8 mouse cellular contexts compared by ENCODE assay signal in the genomic region with DNA sequence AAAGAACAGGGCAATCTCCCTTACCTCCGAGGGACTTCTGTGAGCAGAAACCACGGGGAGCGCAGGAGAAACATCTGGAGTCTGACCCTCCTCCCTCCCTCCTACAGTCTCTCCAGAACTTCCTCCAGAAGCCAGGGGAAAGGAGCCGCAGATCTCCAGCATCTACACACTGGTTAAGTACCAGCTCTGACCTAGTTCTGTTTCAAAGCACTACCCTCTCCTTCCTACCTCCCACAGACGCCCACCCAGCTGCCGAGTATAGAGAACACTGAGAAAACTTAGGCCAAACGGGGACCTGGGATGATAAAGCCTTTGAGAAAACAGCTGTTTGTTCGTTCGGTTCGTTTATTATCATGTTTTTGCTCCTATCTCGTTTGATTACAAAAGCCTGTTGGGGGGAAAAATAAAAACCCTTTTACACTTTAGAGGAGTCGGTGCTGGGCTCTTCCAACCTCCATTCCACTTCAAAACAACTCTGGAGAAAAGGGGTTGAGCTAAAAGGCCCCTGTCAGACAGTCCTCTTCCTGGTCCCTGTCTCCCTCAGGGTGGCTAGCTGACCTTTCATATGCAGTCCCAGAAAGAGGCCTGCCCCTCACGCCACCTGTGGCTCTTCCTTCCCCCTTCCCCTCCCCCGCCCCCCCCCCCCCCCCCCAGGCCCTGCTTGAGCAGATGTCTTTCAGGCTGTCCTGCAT.
DNase-seq lines count a peak whose midpoint lies in the region; ATAC-seq lines count a peak whose summit lies in the region.
"Had no signal": no experiment of that assay in that cellular context is flagged by ENCODE, and none has a peak within 500 bp of the region (broad histone marks: within the 10 kb centered on the region; RNA-seq: fewer than 3 reads in every experiment).

No protein-coding gene starts in this region.

- no peak; the same call in 1 of the 2 replicates for ATAC-seq in lung, embryonic 15.5 days (ENCODE audit: borderline replicate concordance, extremely low read depth, low FRiP score, low TSS enrichment)

- H3K36me3 ChIP-seq in lung, embryonic 15.5 days = no peaks in the 10 kb centered on the region
- no peaks in the 10 kb centered on the region for H3K36me3 ChIP-seq in limb, embryonic 10.5 days

- H3K4me2 ChIP-seq in lung, embryonic 15.5 days = peak overlapping the region; percentile 19; the same call in 1 of the 2 replicates

- WGBS in lung, embryonic 15.5 days = 21% methylated on average over 13 of the region's 14 CpGs
- WGBS in limb, embryonic 10.5 days = 14% methylated on average over 13 of the region's 14 CpGs

- peak overlapping the region; percentile 59 for H3K27ac ChIP-seq in lung, embryonic 15.5 days
- H3K27ac ChIP-seq in limb, embryonic 10.5 days = 0 out of 2 replicates have a peak overlapping the region, but pooled peaks have one; percentile 25
- H3K27ac ChIP-seq: liver, embryonic 14.5 days had no signal

- H3K27me3 ChIP-seq in lung, embryonic 15.5 days = no peaks in the 10 kb centered on the region
- no peaks in the 10 kb centered on the region for H3K27me3 ChIP-seq in limb, embryonic 10.5 days (ENCODE audit: low read depth, poor library complexity, severe bottlenecking)

- H3K9ac ChIP-seq in lung, embryonic 15.5 days = no peak overlapping the region
- H3K9ac ChIP-seq: liver, embryonic 14.5 days had no signal

- peaks cover 23% of the 10 kb centered on the region for H3K4me1 ChIP-seq in lung, embryonic 15.5 days
- H3K4me1 ChIP-seq in limb, embryonic 10.5 days = peaks cover 24% of the 10 kb centered on the region

- no peaks in the 10 kb centered on the region for H3K9me3 ChIP-seq in lung, embryonic 15.5 days
- no peaks in the 10 kb centered on the region for H3K9me3 ChIP-seq in limb, embryonic 10.5 days (replicated peaks)

- DNase-seq in lung, postnatal 10 days = no peak
- DNase-seq in heart, adult 9 months (ENCODE audit: low spot score in 2 of 2) = peak; percentile 28 to 35
- no peak for DNase-seq in limb, embryonic 10.5 days (ENCODE audit: low spot score)
- DNase-seq in telencephalon, adult 2 months (ENCODE audit: low read depth, low spot score) = peak; percentile 54
- DNase-seq in cerebellum, postnatal 4 days (ENCODE audit: low spot score in 2 of 2) = no peak
- DNase-seq in adrenal gland, adult 8-10 months = no peak

- H3K4me3 ChIP-seq in lung, embryonic 15.5 days = no peak overlapping the region
- H3K4me3 ChIP-seq in limb, embryonic 10.5 days = no peak overlapping the region

Comparison
In these comparisons a context has a peak if more than half of its experiments do, and no peak if none do; other contexts are left out.
1. DNase-seq: peak in heart, adult 9 months (2 of 2) and telencephalon, adult 2 months (single experiment); none in lung, postnatal 10 days (single experiment), limb, embryonic 10.5 days (single experiment), cerebellum, postnatal 4 days (0 of 2) and adrenal gland, adult 8-10 months (single experiment).